Comparison of ENCODE assay signal across 8 mouse cellular contexts in genomic region chrX:137570321-137571195, GRCm38 (mm10). TPM values are rescaled to one million over a fixed set of nuclear protein-coding genes. Genes with fewer than 3 reads are reported as not detected.
DNase-seq lines count a peak whose midpoint lies in the region; ATAC-seq and TF ChIP-seq lines count a peak whose summit lies in the region.

Il1rapl2 (plus strand) TSS chrX:137570608.

- H3K4me3 ChIP-seq in kidney, embryonic 16.5 days (ENCODE audit: low read length): peak within 1 kb of the TSS; percentile 43
- no peak within 1 kb of the TSS for H3K4me3 ChIP-seq in kidney, adult 2 months (ENCODE audit: insufficient read depth, low read depth, low read length)
- H3K4me3 ChIP-seq in embryonic facial prominence, embryonic 15.5 days (replicated peaks): peak within 1 kb of the TSS; percentile 41
- H3K4me3 ChIP-seq in intestine, embryonic 15.5 days (replicated peaks): peak within 1 kb of the TSS; percentile 31
- H3K4me3 ChIP-seq in olfactory bulb, adult 2 months (ENCODE audit: insufficient read depth, low read depth, low read length): peak within 1 kb of the TSS; percentile 51
- H3K4me3 ChIP-seq in thymus, adult 2 months (ENCODE audit: control insufficient read depth, insufficient read depth, low read length): no peak within 1 kb of the TSS

- no peak within 1 kb of the TSS for H3K9ac ChIP-seq in kidney, embryonic 16.5 days (replicated peaks; ENCODE audit: low read length)
- no peak within 1 kb of the TSS for H3K9ac ChIP-seq in embryonic facial prominence, embryonic 15.5 days
- no peak within 1 kb of the TSS for H3K9ac ChIP-seq in intestine, embryonic 15.5 days

- H3K9me3 ChIP-seq in kidney, embryonic 16.5 days (ENCODE audit: low read length): no peaks in the 10 kb centered on the region
- H3K9me3 ChIP-seq in embryonic facial prominence, embryonic 15.5 days (replicated peaks): no peaks in the 10 kb centered on the region
- no peaks in the 10 kb centered on the region for H3K9me3 ChIP-seq in intestine, embryonic 15.5 days

- H3K27ac ChIP-seq in kidney, embryonic 16.5 days (ENCODE audit: low read length): no peak within 1 kb of the TSS
- H3K27ac ChIP-seq in kidney, adult 2 months (ENCODE audit: insufficient read depth, low read depth, low read length): no peak within 1 kb of the TSS
- H3K27ac ChIP-seq in embryonic facial prominence, embryonic 15.5 days (replicated peaks): no peak within 1 kb of the TSS
- no peak within 1 kb of the TSS for H3K27ac ChIP-seq in intestine, embryonic 15.5 days
- H3K27ac ChIP-seq in olfactory bulb, adult 2 months (ENCODE audit: insufficient read depth, low read depth, low read length): no peak within 1 kb of the TSS
- no peak within 1 kb of the TSS for H3K27ac ChIP-seq in thymus, adult 2 months (ENCODE audit: control insufficient read depth, insufficient read depth, low read length)

- H3K27me3 ChIP-seq in kidney, embryonic 16.5 days (ENCODE audit: insufficient read depth, low read length): peaks cover 49% of the 10 kb centered on the region
- no peaks in the 10 kb centered on the region for H3K27me3 ChIP-seq in kidney, adult 2 months (replicated peaks; ENCODE audit: control insufficient read depth, insufficient read depth, low read length)
- H3K27me3 ChIP-seq in embryonic facial prominence, embryonic 15.5 days: peaks cover 49% of the 10 kb centered on the region
- peaks cover 31% of the 10 kb centered on the region for H3K27me3 ChIP-seq in intestine, embryonic 15.5 days (replicated peaks)
- H3K27me3 ChIP-seq in thymus, adult 2 months (ENCODE audit: control insufficient read depth, insufficient read depth, low read length): no peaks in the 10 kb centered on the region

- no peaks in the 10 kb centered on the region for H3K36me3 ChIP-seq in kidney, embryonic 16.5 days (ENCODE audit: insufficient read depth, low read length)
- H3K36me3 ChIP-seq in kidney, adult 2 months (ENCODE audit: control insufficient read depth, insufficient read depth, low read length): no peaks in the 10 kb centered on the region
- no peaks in the 10 kb centered on the region for H3K36me3 ChIP-seq in embryonic facial prominence, embryonic 15.5 days
- H3K36me3 ChIP-seq in intestine, embryonic 15.5 days: no peaks in the 10 kb centered on the region
- H3K36me3 ChIP-seq in thymus, adult 2 months (ENCODE audit: control insufficient read depth, insufficient read depth, low read length): no peaks in the 10 kb centered on the region

- no peak for TF ChIP-seq CTCF in kidney, adult 2 months (conservative IDR thresholded peaks at IDR 0.05; ENCODE audit: insufficient read depth, insufficient read length, low read depth, low read length)
- TF ChIP-seq CTCF in olfactory bulb, adult 2 months (IDR thresholded peaks at IDR 0.05; ENCODE audit: insufficient read depth, low read depth, low read length): no peak
- no peak for TF ChIP-seq CTCF in thymus, adult 2 months (IDR thresholded peaks at IDR 0.05; ENCODE audit: borderline replicate concordance, control insufficient read depth, extremely low read depth, insufficient read depth, low read length, poor library complexity)

- peak; percentile 90 for ATAC-seq in kidney, embryonic 16.5 days (ENCODE audit: low FRiP score, low TSS enrichment)
- peak; percentile 65 for ATAC-seq in embryonic facial prominence, embryonic 15.5 days (ENCODE audit: insufficient number of reproducible peaks, low FRiP score, low TSS enrichment, low read depth)
- peak; percentile 47; the same call in 1 of the 2 replicates for ATAC-seq in intestine, embryonic 15.5 days

- DNase-seq in kidney, adult 2 months: no peak
- DNase-seq in adrenal gland, postnatal 14 days: peak; percentile 56
- DNase-seq in thymus, adult 2 months: no peak
- no peak for DNase-seq in lung, postnatal 25 days (ENCODE audit: low spot score)

- 18% methylated on average over 43 of the region's 47 CpGs for WGBS in kidney, embryonic 16.5 days
- under 1% methylated on average over 43 of the region's 47 CpGs for WGBS in kidney, adult 2 months
- 7% methylated on average over 45 of the region's 47 CpGs for WGBS in embryonic facial prominence, embryonic 15.5 days
- 16% methylated on average over 47 of the region's 47 CpGs for WGBS in intestine, embryonic 15.5 days
- WGBS in olfactory bulb, adult 2 months: 12% methylated on average over 47 of the region's 47 CpGs
- WGBS in thymus, adult 2 months: 3% methylated on average over 42 of the region's 47 CpGs

- no peak for TF ChIP-seq POLR2A in kidney, adult 2 months (IDR thresholded peaks at IDR 0.05; ENCODE audit: low read depth, low read length)
- no peak for TF ChIP-seq POLR2A in olfactory bulb, adult 2 months (IDR thresholded peaks at IDR 0.05; ENCODE audit: insufficient read depth, low read depth, low read length)
- TF ChIP-seq POLR2A in thymus, adult 2 months (IDR thresholded peaks at IDR 0.05; ENCODE audit: control insufficient read depth, extremely low read depth, insufficient read depth, low read length, poor library complexity): no peak

- 0 out of 2 replicates have a peak, but pooled peaks cover 4% of the 10 kb centered on the region for H3K4me1 ChIP-seq in kidney, embryonic 16.5 days (ENCODE audit: insufficient read depth, low read length)
- H3K4me1 ChIP-seq in kidney, adult 2 months (ENCODE audit: control insufficient read depth, insufficient read depth, low read length): no peaks in the 10 kb centered on the region
- no peaks in the 10 kb centered on the region for H3K4me1 ChIP-seq in embryonic facial prominence, embryonic 15.5 days
- H3K4me1 ChIP-seq in intestine, embryonic 15.5 days (replicated peaks): no peaks in the 10 kb centered on the region
- no peaks in the 10 kb centered on the region for H3K4me1 ChIP-seq in olfactory bulb, adult 2 months (ENCODE audit: control insufficient read depth, insufficient read depth, low read length)
- no peaks in the 10 kb centered on the region for H3K4me1 ChIP-seq in thymus, adult 2 months (replicated peaks; ENCODE audit: control insufficient read depth, insufficient read depth, low read length)

- H3K4me2 ChIP-seq in kidney, embryonic 16.5 days (replicated peaks; ENCODE audit: low read depth, low read length): peak within 1 kb of the TSS; percentile 71
- peak within 1 kb of the TSS; percentile 67 for H3K4me2 ChIP-seq in embryonic facial prominence, embryonic 15.5 days (replicated peaks)
- H3K4me2 ChIP-seq in intestine, embryonic 15.5 days (replicated peaks): peak within 1 kb of the TSS; percentile 66

RNA-seq across cellular contexts. Expression of gene Il1rapl2, which starts in this region (rescaled TPM):
- polyA plus RNA-seq in kidney, embryonic 16.5 days (2015; fragmentation: Nextera tagmentation; extraction: Ambion mirVana): 0.28 and 0.31 TPM in 2 replicates
- not detected in 2 replicates for polyA plus RNA-seq in kidney, adult 2 months (2012; rRNA removed)
- 0.11 and 0.49 TPM in 2 replicates for total RNA-seq in adrenal gland, postnatal 14 days (2021)
- 1.3 and 1.4 TPM in 2 replicates for polyA plus RNA-seq in embryonic facial prominence, embryonic 15.5 days (2015; fragmentation: Nextera tagmentation; extraction: Ambion mirVana)
- polyA plus RNA-seq in intestine, embryonic 15.5 days (2015; fragmentation: Nextera tagmentation; extraction: Ambion mirVana): 0.21 and 0.38 TPM in 2 replicates
- not detected in 2 replicates for polyA plus RNA-seq in olfactory bulb, adult 2 months (2012; ENCODE audit: insufficient read depth, insufficient read length, low replicate concordance, missing spikeins)
- not detected in 2 replicates for polyA plus RNA-seq in thymus, adult 2 months (2012; rRNA removed)

Comparison
In these comparisons a context has a peak if more than half of its experiments do, and no peak if none do; other contexts are left out.
1. Peak in ATAC-seq, H3K4me3 ChIP-seq and H3K4me2 ChIP-seq in kidney, embryonic 16.5 days; RNA of the gene not detected or under 1 TPM.
2. Peak in DNase-seq in adrenal gland, postnatal 14 days; RNA of the gene not detected or under 1 TPM.
3. Peak in ATAC-seq, H3K4me3 ChIP-seq and H3K4me2 ChIP-seq in intestine, embryonic 15.5 days; RNA of the gene not detected or under 1 TPM.
4. H3K4me3 ChIP-seq: peak in embryonic facial prominence, embryonic 15.5 days (single experiment) and olfactory bulb, adult 2 months (single experiment); none in kidney, adult 2 months (single experiment) and thymus, adult 2 months (single experiment).
5. Peak in every context shown above with its lines, with median percentiles within 50 percentile points of each other: ATAC-seq and H3K4me2 ChIP-seq.